Comparison of ENCODE assay signal across 22 mouse cellular contexts in the genomic region with DNA sequence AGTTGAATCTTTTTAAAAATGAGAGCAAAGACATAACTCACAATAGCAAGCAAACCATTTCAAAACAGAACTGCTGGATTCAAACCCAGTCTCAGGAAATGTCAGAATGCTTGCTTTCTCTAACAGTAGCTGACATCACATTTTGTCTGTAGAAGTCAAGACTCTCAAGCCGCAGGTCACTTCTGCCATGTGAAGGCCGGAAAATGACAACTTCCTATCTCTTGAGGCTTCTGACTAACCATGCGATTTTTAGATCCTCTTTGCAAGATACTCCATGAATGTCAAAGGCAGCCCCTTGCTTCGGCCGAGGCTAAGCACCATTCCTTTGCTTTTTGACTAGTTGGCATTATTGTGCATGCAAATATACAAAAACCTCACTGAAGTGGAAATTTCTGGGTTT.
DNase-seq lines count a peak whose midpoint lies in the region; ATAC-seq and TF ChIP-seq lines count a peak whose summit lies in the region.
"Had no signal": no experiment of that assay in that cellular context is flagged by ENCODE, and none has a peak within 500 bp of the region (broad histone marks: within the 10 kb centered on the region; RNA-seq: fewer than 3 reads in every experiment).

No protein-coding gene starts in this region.

- 88% methylated on average over 5 of the region's 5 CpGs for WGBS in lung, postnatal 0 days
- WGBS in forebrain, embryonic 10.5 days = 93% methylated on average over 5 of the region's 5 CpGs

- ATAC-seq in lung, postnatal 0 days = no peak
- ATAC-seq in common myeloid progenitor, adult 5-6 weeks (replicated peaks; ENCODE audit: low read depth, poor library complexity, severe bottlenecking) = peak; percentile 31; the same call in 1 of the 2 replicates
- ATAC-seq: forebrain, postnatal 0 days; midbrain, embryonic 16.5 days had no signal

- no peak for TF ChIP-seq EP300 in lung, postnatal 0 days (IDR thresholded peaks at IDR 0.05)

- H3K4me1 ChIP-seq in lung, postnatal 0 days (ENCODE audit: insufficient read depth, low read depth, low read length) = no peaks in the 10 kb centered on the region
- peaks cover 5% of the 10 kb centered on the region; the same call in 1 of the 2 replicates for H3K4me1 ChIP-seq in forebrain, embryonic 10.5 days
- H3K4me1 ChIP-seq: embryonic facial prominence, embryonic 15.5 days; hindbrain, embryonic 13.5 days; lung, embryonic 15.5 days had no signal

- H3K9me3 ChIP-seq in lung, postnatal 0 days (ENCODE audit: low read length) = no peaks in the 10 kb centered on the region
- peaks cover 14% of the 10 kb centered on the region for H3K9me3 ChIP-seq in forebrain, embryonic 10.5 days
- H3K9me3 ChIP-seq: embryonic facial prominence, embryonic 15.5 days; lung, embryonic 15.5 days had no signal

- no peak overlapping the region for H3K27ac ChIP-seq in lung, postnatal 0 days (ENCODE audit: low read length)
- H3K27ac ChIP-seq in forebrain, embryonic 10.5 days = no peak overlapping the region
- H3K27ac ChIP-seq: embryonic facial prominence, embryonic 15.5 days; gastrocnemius, adult 2 months; hindbrain, embryonic 13.5 days; lung, embryonic 15.5 days; stomach, postnatal 0 days had no signal

- no peaks in the 10 kb centered on the region for H3K27me3 ChIP-seq in lung, postnatal 0 days (replicated peaks; ENCODE audit: insufficient read depth, low read length)
- H3K27me3 ChIP-seq in forebrain, embryonic 10.5 days (ENCODE audit: poor library complexity, severe bottlenecking) = no peaks in the 10 kb centered on the region
- H3K27me3 ChIP-seq: embryonic facial prominence, embryonic 15.5 days; hindbrain, embryonic 13.5 days; lung, embryonic 15.5 days had no signal

- H3K36me3 ChIP-seq in lung, postnatal 0 days (ENCODE audit: insufficient read depth, low read length) = no peaks in the 10 kb centered on the region
- H3K36me3 ChIP-seq in forebrain, embryonic 10.5 days (replicated peaks) = no peaks in the 10 kb centered on the region
- H3K36me3 ChIP-seq: embryonic facial prominence, embryonic 15.5 days; hindbrain, embryonic 13.5 days; lung, embryonic 15.5 days had no signal

- DNase-seq in lung, postnatal 36 days = peak; percentile 47
- DNase-seq in lung, postnatal 0 days (ENCODE audit: low spot score) = no peak
- DNase-seq in CD4-positive helper T cell, adult 2 months (ENCODE audit: low read depth, low spot score) = peak; percentile 41
- DNase-seq in natural killer cell, adult 2 months (ENCODE audit: low spot score in 2 of 2) = peak; percentile 75 to 81
- DNase-seq in adrenal gland, postnatal 10 days = no peak
- DNase-seq in forebrain, embryonic 10.5 days (ENCODE audit: extremely low spot score, low spot score) = no peak
- DNase-seq: cerebellum, postnatal 10 days; forebrain, postnatal 0 days; gastrocnemius, adult 2 months; heart, postnatal 10 days; kidney, adult 9 months; kidney, postnatal 36 days; left cerebral cortex, postnatal 4 days; right cerebral cortex, adult 18-20 months; thymus, postnatal 25 days had no signal

- no peak overlapping the region for H3K9ac ChIP-seq in lung, postnatal 0 days (replicated peaks; ENCODE audit: low read depth)
- H3K9ac ChIP-seq: embryonic facial prominence, embryonic 15.5 days; forebrain, postnatal 0 days; hindbrain, embryonic 13.5 days; lung, embryonic 15.5 days had no signal

- H3K4me3 ChIP-seq in lung, postnatal 0 days (ENCODE audit: low read depth, low read length) = no peak overlapping the region
- no peak overlapping the region for H3K4me3 ChIP-seq in forebrain, embryonic 10.5 days
- H3K4me3 ChIP-seq: embryonic facial prominence, embryonic 15.5 days; gastrocnemius, adult 2 months; hindbrain, embryonic 13.5 days; lung, embryonic 15.5 days had no signal

- no peak for TF ChIP-seq CTCF in lung, postnatal 0 days (IDR thresholded peaks at IDR 0.05)

- no peak overlapping the region for H3K4me2 ChIP-seq in lung, postnatal 0 days (replicated peaks; ENCODE audit: low read depth, low read length)
- H3K4me2 ChIP-seq: embryonic facial prominence, embryonic 15.5 days; heart, embryonic 11.5 days; hindbrain, embryonic 13.5 days; lung, embryonic 15.5 days had no signal

Comparison
In these comparisons a context has a peak if more than half of its experiments do, and no peak if none do; other contexts are left out.
1. DNase-seq: peak in lung, postnatal 36 days (single experiment), CD4-positive helper T cell, adult 2 months (single experiment) and natural killer cell, adult 2 months (2 of 2); none in lung, postnatal 0 days (single experiment), adrenal gland, postnatal 10 days (single experiment) and forebrain, embryonic 10.5 days (single experiment).